Mouse (Mus musculus) bone marrow macrophage, adult 2 months (primary cell): Measurements from ENCODE around the gene Emsy.

ENCODE experiments used
- CTCF ChIP-seq: IDR thresholded peaks from 2 replicates; pipeline ENCODE4 v1.5.1; 2012; ENCODE audit warnings: low read depth, mild to moderate bottlenecking, low read length, moderate library complexity
- POLR2A ChIP-seq: IDR thresholded peaks from 2 replicates; pipeline ENCODE4 v1.6.1; 2012; ENCODE audit warnings: mild to moderate bottlenecking, low read depth, low read length, borderline replicate concordance

GRCm38 (mm10) chr7:98704276-98704675 is 47.7 kb upstream of the Emsy start:
- TF ChIP-seq CTCF = no peak
- no peak for TF ChIP-seq POLR2A
